Mouse (Mus musculus) embryo, embryonic 11.5 days (tissue): ENCODE results near the gene Nxt1.

Experiments used
- DNase-seq: peaks from one replicate; pipeline ENCODE4 v3.0.0-alpha.2; 2012; ENCODE audit warnings: low read depth, low spot score

Nxt1 gene

DNA sequence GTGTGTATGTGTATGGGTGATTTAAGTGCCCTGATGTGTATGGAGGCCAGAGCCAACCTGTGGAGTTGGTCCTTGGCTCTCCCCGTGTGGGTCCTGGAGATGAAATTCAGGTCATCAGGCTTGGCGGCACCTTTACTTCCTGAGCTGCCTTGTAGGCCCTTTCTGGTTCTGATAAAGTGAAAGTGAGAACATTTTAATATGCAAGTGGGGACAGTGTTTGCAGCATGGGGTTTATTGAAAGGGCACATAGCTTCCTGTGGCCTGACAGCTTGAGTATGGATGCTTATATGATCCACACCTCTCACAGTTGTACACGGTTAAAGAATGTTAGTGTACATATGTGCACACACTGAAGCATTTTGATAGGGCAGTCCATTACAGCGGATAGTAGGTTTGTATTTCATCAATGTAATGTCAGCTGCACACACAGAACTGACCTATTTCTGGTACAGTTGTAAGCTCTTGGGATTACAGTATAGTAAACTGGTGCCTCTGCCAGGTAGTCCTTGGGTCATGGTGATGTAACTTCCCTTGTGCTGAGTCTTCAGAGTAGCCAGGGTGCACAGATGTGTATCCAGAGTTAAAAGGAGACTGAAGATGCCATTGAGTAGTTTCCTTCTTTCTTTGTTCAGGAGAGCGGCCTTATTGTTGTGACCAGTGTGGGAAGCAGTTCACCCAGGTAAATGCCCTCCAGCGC, 17.2 kb downstream of the Nxt1 start:
- no peak for DNase-seq

DNA sequence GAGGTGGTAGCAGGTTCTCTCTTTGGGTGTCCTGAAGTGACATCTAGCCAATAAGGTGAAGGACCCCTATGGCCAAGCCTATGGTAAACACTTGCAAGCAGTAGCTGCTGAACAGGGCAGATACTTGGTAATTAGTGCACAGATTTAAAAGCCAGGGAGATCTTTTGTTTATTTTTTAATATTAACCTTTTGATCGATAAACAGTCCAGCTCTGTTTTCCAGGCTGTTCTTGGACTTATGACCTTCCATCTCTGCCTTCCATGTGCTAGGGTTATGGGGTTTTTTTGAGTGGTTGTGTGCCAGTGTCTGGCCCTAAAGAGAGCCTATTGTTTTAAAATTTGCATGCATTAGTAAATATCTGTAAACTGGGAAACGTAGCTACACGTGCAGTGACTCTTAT, 17.9 kb downstream of the Nxt1 start:
- DNase-seq, result no peak

DNA sequence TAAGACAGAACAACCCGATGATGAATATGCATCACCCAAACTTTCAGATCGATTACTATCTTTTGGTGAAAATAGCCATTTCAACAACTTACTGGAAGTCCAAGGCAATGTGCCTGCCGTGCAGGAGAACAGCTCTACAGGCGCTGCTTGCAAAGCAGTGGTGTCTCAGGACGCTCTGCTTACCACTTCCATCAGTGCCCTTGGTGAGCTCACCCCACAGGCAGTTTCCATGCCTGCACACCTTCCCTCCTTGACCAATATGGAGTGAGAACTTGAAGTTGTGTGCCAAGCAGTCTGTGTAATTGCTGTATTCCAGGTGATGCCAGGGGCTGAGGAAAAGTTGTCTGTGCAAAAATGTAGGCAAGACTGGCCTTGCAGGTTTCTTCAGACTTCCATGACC, 18.4 kb downstream of the Nxt1 start:
- DNase-seq, result no peak

DNA sequence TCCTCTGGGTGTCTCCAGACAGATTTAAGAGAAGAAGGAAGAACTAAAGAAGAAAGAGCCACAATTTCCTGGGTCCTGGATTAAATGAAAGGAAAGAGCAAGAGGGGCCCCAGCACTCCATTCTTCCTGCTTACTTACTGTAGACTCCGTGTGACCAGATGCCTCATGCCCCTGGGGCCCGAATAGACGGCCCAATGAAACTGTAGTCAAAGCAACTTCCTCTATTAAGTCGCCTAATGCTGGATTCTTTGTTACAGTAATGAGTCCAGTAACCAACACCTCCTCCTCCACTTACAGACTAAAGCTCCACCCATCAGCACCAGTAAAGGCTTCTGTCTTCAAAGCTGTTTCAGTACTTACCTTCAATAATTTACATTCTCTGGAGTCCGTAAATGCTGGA, 26.2 kb downstream of the Nxt1 start:
- no peak for DNase-seq

DNA sequence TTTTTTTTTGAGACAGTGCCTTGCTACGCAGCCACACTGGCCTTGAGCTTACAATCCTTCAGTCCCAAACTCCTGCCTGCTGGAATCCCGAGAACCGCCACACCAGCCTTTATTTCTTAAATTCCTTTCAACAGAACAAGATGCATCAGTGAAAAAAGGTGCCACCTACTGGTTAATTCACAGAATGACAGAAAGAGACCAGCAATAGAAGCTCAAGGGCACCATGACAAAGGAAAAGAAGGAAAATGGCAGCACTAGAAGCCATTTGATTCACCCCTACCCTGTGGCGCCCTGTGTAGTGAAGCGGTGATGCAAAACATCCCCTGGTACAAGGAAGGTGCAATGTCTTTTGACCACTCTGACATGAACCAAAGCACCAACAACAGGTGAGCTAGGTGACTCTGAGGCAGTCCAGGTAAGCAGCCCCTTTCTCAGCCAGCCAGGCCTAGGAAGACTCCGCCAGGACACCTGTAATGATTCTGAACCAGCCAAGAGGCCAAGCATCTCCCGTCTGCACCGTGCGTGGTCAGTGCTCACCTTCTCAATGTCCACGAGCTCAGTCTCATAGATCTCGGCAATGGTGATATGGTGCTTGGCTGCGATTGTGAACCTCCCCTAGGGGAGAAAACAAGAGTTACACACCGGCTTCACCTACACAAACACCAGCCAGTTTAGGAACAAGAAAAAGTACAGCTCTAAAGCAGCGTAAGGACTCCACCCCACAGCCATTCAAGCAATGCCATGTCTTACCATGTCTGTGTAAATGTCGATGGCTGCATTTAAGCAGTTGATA, 34.2 kb downstream of the Nxt1 start:
- peak; percentile 8 for DNase-seq

DNA sequence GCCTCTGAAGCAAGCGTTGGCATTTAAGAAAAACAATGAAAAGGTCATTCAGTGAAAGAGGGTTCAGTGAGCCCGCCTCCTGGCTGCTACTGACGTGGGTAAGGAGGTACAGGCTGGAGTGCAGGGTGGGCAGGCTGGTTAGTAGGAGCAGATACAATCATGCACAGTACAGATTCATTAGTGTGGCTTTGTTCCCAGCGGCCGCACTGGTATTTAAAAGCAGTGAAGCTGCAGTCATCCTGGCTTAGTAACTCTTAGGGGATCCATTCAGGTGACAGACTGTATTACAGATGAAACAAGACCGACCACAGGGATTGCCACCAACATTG, 34.8 kb downstream of the Nxt1 start:
- no peak for DNase-seq

DNA sequence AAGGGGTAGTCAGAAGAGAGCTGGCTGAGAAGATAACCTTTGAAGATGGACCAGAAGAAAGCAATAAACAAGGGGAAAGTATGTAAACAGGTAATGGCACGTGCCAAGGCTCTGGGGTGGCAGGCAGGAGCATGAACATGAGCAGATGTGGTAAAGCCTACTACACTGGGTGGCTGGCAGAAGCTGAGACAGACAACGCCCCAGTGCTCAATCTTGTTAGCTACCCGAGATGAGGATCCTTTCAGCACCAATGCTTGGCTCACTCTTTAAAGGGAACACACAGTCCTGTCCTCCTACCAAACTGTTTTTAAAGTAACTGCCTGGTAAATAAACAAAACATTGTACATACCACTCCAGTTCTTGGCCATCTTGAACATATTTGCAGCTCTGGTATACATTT, 39.9 kb downstream of the Nxt1 start:
- no peak for DNase-seq

DNA sequence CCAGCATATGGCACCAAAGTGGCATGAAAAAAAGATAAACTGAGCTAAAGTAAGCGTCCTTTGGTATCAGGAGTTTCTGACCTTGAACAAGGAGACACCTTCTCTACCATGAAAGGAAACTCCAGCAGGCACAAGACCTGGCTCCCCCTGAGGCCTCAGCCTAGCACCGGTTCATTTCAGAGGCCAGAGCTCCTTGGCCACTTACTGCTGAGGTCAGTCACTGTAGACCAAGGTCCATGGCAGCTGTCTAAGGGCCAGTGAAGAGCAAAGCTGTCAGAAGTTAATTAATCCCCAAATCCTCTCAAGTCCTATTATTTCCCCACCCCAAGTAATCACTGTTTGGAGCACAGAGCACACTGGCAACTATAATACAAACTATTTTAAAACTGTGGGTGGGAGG, 44.7 kb downstream of the Nxt1 start:
- no peak for DNase-seq

DNA sequence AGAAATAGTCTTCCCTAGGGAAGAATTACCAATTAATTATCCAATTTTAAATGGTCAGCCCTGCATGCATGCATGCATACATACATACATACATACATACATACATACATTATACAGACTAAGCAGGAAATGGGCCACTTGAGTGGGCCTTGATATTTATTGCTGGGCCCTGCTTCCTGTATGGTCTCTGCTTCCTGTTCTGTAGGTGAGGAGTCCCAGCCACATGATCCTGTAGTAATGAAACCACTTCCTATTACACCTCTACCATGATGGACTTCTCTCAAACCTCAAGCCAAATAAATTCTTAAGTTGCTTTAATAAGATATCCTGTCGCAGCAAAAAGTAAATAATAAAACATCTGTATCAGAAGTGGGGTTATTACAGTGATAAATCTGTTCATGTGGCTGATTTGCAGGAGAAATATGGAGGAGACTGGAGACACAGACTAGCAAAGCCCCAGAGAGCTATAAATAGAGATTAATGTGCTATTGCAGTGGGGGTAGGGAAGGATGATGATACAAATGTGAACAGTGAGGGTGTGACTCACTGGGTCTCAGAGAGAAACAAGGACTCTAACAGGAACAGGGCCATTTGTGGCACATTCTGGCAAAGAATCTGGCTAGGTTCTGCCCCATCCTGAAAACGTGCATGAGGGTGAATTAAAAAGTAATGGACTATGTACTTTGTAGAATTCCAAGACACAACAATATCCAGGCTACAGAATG, 47.0 kb downstream of the Nxt1 start:
- peak; percentile 3 for DNase-seq
